Mouse (Mus musculus): Measurements from ENCODE around the gene Letm1. TPM values are rescaled to one million over a fixed set of nuclear protein-coding genes. Genes with fewer than 3 reads are reported as not detected.

The Letm1 gene
- polyA plus RNA-seq (2012; rRNA removed) = 6.3 and 6.8 TPM in 2 replicates

GRCm38 (mm10) chr5:33782345-33782998 is at the start of gene Letm1:
TSS of gene Letm1 (minus strand) at chr5:33782817.

GRCm38 (mm10) chr5:33819876-33820732 is 37.5 kb upstream of the Letm1 start, which contains the start of gene Nsd2:
TSS of gene Nsd2 (plus strand) at chr5:33820725.

GRCm38 (mm10) chr5:33721541-33722265 is 60.9 kb downstream of the Letm1 start, which contains the start of gene Fgfr3:
TSS of gene Fgfr3 (plus strand) at chr5:33721674.

Other genes starting within 250 kb of the Letm1 start
- 7.8 and 8.1 TPM in 2 replicates for gene Fam53a, start 153.2 kb downstream of the Letm1 start, polyA plus RNA-seq (2012; rRNA removed)
- 0.06 and 0.07 TPM in 2 replicates for gene Gm9903, start 152.9 kb downstream of the Letm1 start, polyA plus RNA-seq (2012; rRNA removed)
- 59.9 and 72.5 TPM in 2 replicates for gene Slbp, start 130.2 kb downstream of the Letm1 start, polyA plus RNA-seq (2012; rRNA removed)
- 34.2 and 38.3 TPM in 2 replicates for gene Tacc3, start 124.7 kb downstream of the Letm1 start, polyA plus RNA-seq (2012; rRNA removed)
- 16.6 and 17.3 TPM in 2 replicates for gene Tmem129, start 124.4 kb downstream of the Letm1 start, polyA plus RNA-seq (2012; rRNA removed)
- gene Fgfr3, start 61.1 kb downstream of the Letm1 start, polyA plus RNA-seq (2012; rRNA removed) = 9.4 and 13.8 TPM in 2 replicates
- gene Nsd2, start 37.9 kb upstream of the Letm1 start, polyA plus RNA-seq (2012; rRNA removed) = 14.3 and 14.5 TPM in 2 replicates
- 14.8 and 15.7 TPM in 2 replicates for gene Nelfa, start 153.6 kb upstream of the Letm1 start, polyA plus RNA-seq (2012; rRNA removed)
- gene Gm1673, start 200.6 kb upstream of the Letm1 start, polyA plus RNA-seq (2012; rRNA removed) = 3.9 and 4.2 TPM in 2 replicates
- gene Nat8l, start 213.2 kb upstream of the Letm1 start, polyA plus RNA-seq (2012; rRNA removed) = 0.30 TPM in 2 replicates